Mouse (Mus musculus): ENCODE measurements around the gene Nr3c2. TPM values are rescaled to one million over a fixed set of nuclear protein-coding genes. Genes with fewer than 3 reads are reported as not detected.
A peak's percentile ranks its signal among the peaks of the same experiment; 100 is the strongest.

Gene Nr3c2
- polyA plus RNA-seq, 1 experiment from 2014 or later: 1.3 TPM

DNA sequence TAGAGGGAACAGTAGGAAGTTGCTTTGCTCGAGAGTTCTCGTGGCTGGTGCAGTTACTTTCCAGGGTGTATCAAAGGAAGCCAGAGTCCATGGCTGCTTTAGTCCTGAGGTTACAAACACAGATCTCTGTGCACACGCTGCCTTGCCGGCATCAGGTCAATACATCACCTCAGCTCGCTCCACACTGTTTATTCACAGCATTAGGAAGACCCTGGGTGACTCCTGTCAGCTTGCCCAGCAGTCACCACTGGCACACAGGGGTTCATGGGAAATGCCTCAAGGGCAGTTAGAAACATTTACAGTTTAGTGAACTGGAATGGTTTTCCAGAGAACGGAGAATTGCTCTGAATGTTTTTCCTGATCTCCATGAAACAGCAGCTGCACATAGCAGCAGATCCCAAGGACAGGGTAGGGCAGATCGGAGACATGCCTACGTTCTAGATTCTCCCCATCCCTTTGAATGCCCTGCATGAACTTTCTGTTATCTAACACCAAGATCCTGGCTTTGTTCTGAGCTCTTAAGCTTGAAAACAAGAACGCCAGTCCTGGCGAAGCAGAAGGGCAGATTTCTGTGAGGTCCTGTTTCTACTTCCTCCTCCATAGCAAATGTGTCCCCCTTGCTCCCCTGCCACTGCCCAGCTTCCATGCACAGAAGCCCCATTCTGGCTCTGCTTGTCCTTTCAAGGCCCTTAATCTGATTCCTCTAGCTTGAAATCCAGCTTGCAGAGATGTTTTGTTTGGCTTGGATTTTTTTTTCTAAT lies 221.7 kb downstream of the Nr3c2 start:
- no peak for ATAC-seq (ENCODE audit: low FRiP score)

GRCm38 (mm10) chr8:77121571-77121890 lies 222.3 kb downstream of the Nr3c2 start:
- Histone ChIP-seq H3K9ac (ENCODE audit: low read depth, low read length) (no peak overlapping the region), H3K4me3 (ENCODE audit: low read depth, low read length) (no peak overlapping the region), H3K27me3 (ENCODE audit: control insufficient read depth, insufficient read depth, low read length) (no peaks in the 10 kb centered on the region), H3K36me3 (ENCODE audit: control insufficient read depth, insufficient read depth, low read length) (no peaks in the 10 kb centered on the region), H3K27ac (ENCODE audit: low read depth, low read length) (no peak overlapping the region), H3K4me2 (replicated peaks; ENCODE audit: low read depth, low read length) (no peak overlapping the region), H3K9me3 (ENCODE audit: control insufficient read depth, low read length) (no peaks in the 10 kb centered on the region), H3K4me1 (replicated peaks; ENCODE audit: control insufficient read depth, insufficient read depth, low read length) (no peaks in the 10 kb centered on the region)
- ATAC-seq (ENCODE audit: low FRiP score): no peak
- 48% methylated on average over 1 of the region's 1 CpGs for WGBS
- DNase-seq (ENCODE audit: low spot score): no peak

More for the DNA sequence above, 221.7 kb downstream of the Nr3c2 start:
- Histone ChIP-seq H3K9me3 (ENCODE audit: control insufficient read depth, low read length) (no peaks in the 10 kb centered on the region), H3K9ac (ENCODE audit: low read depth, low read length) (no peak overlapping the region), H3K4me1 (replicated peaks; ENCODE audit: control insufficient read depth, insufficient read depth, low read length) (no peaks in the 10 kb centered on the region), H3K27me3 (ENCODE audit: control insufficient read depth, insufficient read depth, low read length) (no peaks in the 10 kb centered on the region), H3K36me3 (ENCODE audit: control insufficient read depth, insufficient read depth, low read length) (no peaks in the 10 kb centered on the region), H3K27ac (ENCODE audit: low read depth, low read length) (no peak overlapping the region), H3K4me3 (ENCODE audit: low read depth, low read length) (no peak overlapping the region), H3K4me2 (replicated peaks; ENCODE audit: low read depth, low read length) (no peak overlapping the region)
- no peak for DNase-seq (ENCODE audit: low spot score)
- 64% methylated on average over 10 of the region's 10 CpGs for WGBS

DNA sequence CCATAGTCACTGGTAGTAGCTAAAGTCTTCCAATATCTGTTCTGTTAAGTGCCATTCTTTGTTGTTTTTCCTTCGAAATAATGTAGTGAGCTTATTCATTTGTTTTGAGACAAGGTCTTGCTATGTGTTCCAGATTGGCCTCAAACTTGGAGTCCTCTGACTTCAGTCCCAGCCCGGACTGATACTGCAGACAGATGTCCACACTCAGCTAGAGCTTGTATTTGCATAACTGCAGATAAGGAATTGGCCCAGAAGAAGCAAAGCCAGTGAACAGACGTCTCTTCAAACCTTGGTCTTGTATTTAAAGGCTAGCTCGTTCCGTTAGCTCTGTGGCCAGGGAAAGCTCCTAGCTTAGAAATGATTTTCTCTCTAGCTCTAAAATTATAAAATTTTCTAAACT lies 223.1 kb downstream of the Nr3c2 start:
- no peak for ATAC-seq (ENCODE audit: low FRiP score)
- no peak overlapping the region for H3K4me2 ChIP-seq (replicated peaks; ENCODE audit: low read depth, low read length)
- no peak overlapping the region for H3K9ac ChIP-seq (ENCODE audit: low read depth, low read length)
- no peak for DNase-seq (ENCODE audit: low spot score)
- no peak overlapping the region for H3K27ac ChIP-seq (ENCODE audit: low read depth, low read length)
- H3K27me3 ChIP-seq (ENCODE audit: control insufficient read depth, insufficient read depth, low read length): no peaks in the 10 kb centered on the region
- no peaks in the 10 kb centered on the region for H3K36me3 ChIP-seq (ENCODE audit: control insufficient read depth, insufficient read depth, low read length)
- WGBS: 79% methylated on average over 5 of the region's 5 CpGs
- no peaks in the 10 kb centered on the region for H3K9me3 ChIP-seq (ENCODE audit: control insufficient read depth, low read length)
- no peaks in the 10 kb centered on the region for H3K4me1 ChIP-seq (replicated peaks; ENCODE audit: control insufficient read depth, insufficient read depth, low read length)
- H3K4me3 ChIP-seq (ENCODE audit: low read depth, low read length): no peak overlapping the region

- 90% methylated on average over 7 of the region's 7 CpGs for WGBS
- Histone ChIP-seq H3K4me2 (replicated peaks; ENCODE audit: low read depth, low read length) (no peak overlapping the region), H3K9ac (ENCODE audit: low read depth, low read length) (no peak overlapping the region), H3K9me3 (ENCODE audit: control insufficient read depth, low read length) (no peaks in the 10 kb centered on the region), H3K4me3 (ENCODE audit: low read depth, low read length) (no peak overlapping the region), H3K4me1 (replicated peaks; ENCODE audit: control insufficient read depth, insufficient read depth, low read length) (no peaks in the 10 kb centered on the region), H3K27ac (ENCODE audit: low read depth, low read length) (no peak overlapping the region), H3K27me3 (ENCODE audit: control insufficient read depth, insufficient read depth, low read length) (no peaks in the 10 kb centered on the region), H3K36me3 (ENCODE audit: control insufficient read depth, insufficient read depth, low read length) (no peaks in the 10 kb centered on the region)
- no peak for ATAC-seq (ENCODE audit: low FRiP score)
- DNase-seq (ENCODE audit: low spot score): no peak
These were observed 226.5 kb downstream of the Nr3c2 start for GRCm38 (mm10) chr8:77125777-77126176.

DNA sequence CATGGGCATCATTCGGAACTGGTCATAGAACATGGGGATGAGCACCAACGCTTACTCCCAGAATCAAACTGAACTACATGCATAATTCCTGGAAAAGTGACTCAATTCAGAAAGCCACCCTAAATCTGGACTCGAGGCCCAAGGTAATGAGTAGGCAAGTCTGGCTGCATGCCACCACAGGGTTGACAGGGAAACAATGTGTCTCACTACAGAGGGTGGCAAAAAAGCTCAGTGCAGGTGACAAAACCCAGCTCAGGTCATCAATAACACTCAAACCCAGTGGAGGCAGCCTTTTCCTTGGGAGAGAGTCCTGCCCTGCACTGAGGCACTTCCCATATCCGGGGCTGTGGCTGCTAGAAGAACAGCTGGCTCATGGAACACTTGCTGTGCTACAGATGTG lies 228.8 kb downstream of the Nr3c2 start:
- H3K4me1 ChIP-seq (replicated peaks; ENCODE audit: control insufficient read depth, insufficient read depth, low read length): no peaks in the 10 kb centered on the region
- no peak overlapping the region for H3K9ac ChIP-seq (ENCODE audit: low read depth, low read length)
- ATAC-seq (ENCODE audit: low FRiP score) (no peak), DNase-seq (ENCODE audit: low spot score) (no peak)
- no peak overlapping the region for H3K27ac ChIP-seq (ENCODE audit: low read depth, low read length)
- 89% methylated on average over 4 of the region's 4 CpGs for WGBS
- H3K27me3 ChIP-seq (ENCODE audit: control insufficient read depth, insufficient read depth, low read length): no peaks in the 10 kb centered on the region
- no peaks in the 10 kb centered on the region for H3K36me3 ChIP-seq (ENCODE audit: control insufficient read depth, insufficient read depth, low read length)
- H3K4me3 ChIP-seq (ENCODE audit: low read depth, low read length): no peak overlapping the region
- H3K9me3 ChIP-seq (ENCODE audit: control insufficient read depth, low read length): no peaks in the 10 kb centered on the region
- no peak overlapping the region for H3K4me2 ChIP-seq (replicated peaks; ENCODE audit: low read depth, low read length)

DNA sequence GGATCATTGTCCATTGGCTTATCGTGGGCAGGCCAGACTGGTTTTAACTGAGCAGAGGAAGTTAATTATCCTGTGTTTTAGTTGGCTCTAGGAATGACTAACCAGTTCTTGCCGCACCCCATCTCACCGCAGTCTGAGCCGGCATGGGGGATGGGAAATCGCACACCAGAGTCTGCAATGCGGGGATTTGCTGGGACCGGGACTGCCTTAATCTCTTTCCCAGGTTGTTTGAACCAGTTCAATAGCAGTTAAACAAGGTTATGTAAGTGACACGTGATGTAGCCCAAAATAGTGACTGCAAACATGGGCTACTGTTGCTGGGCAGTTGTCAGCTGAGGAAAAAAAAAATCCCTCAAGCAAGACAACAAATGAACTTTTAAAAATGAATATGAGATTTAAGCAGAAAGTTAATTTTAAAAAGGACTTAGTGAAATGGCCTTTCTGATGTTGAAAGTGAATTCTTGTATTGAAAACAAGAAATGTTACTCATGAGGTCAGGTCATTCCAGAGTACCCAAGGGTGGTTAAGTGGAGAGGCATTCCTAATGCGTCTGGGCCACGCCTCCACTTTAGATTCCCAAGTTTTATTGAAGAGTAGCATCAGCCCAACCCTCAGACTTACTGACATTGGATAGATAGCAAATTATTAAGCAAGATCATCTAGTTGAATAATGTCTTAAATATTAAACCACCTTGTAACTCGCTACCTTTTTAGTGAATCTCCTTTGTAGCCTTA lies 233.8 kb downstream of the Nr3c2 start:
- H3K27ac ChIP-seq (ENCODE audit: low read depth, low read length): no peak overlapping the region
- no peak overlapping the region for H3K4me3 ChIP-seq (ENCODE audit: low read depth, low read length)
- H3K27me3 ChIP-seq (ENCODE audit: control insufficient read depth, insufficient read depth, low read length): no peaks in the 10 kb centered on the region
- DNase-seq (ENCODE audit: low spot score) (no peak), ATAC-seq (ENCODE audit: low FRiP score) (no peak)
- H3K4me1 ChIP-seq (replicated peaks; ENCODE audit: control insufficient read depth, insufficient read depth, low read length): no peaks in the 10 kb centered on the region
- no peaks in the 10 kb centered on the region for H3K9me3 ChIP-seq (ENCODE audit: control insufficient read depth, low read length)
- no peak overlapping the region for H3K4me2 ChIP-seq (replicated peaks; ENCODE audit: low read depth, low read length)
- H3K9ac ChIP-seq (ENCODE audit: low read depth, low read length): no peak overlapping the region
- no peaks in the 10 kb centered on the region for H3K36me3 ChIP-seq (ENCODE audit: control insufficient read depth, insufficient read depth, low read length)
- WGBS: 41% methylated on average over 11 of the region's 11 CpGs

DNA sequence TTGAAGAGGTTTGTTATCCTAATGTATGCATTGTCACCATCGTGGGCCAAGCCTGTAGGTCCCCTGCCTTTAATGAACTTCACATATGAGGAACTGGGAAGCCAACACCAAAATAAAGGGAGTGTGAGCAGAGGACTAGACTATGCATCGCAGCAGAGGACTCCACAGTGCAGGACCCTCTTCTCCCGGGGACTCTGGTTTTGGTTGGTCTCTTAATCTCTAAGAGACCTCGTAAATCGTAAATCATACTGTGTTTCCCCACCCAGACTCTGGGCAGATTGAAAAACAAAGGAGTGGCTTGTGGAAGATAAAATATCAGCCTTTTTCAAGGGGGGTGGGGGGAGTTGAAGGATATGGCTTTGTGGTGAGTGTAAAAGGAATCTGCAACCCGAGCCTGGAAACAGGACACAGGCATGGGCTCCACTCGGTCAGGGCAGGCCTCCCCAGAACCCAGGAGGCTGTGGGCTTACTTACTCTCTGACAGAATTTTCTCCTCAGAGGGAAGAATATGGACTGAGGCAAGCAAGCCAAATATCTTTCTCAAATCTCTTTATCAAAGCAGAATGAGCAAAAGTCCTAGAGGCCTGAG lies 234.6 kb downstream of the Nr3c2 start:
- Histone ChIP-seq H3K27me3 (ENCODE audit: control insufficient read depth, insufficient read depth, low read length) (no peaks in the 10 kb centered on the region), H3K4me2 (replicated peaks; ENCODE audit: low read depth, low read length) (no peak overlapping the region), H3K9me3 (ENCODE audit: control insufficient read depth, low read length) (no peaks in the 10 kb centered on the region), H3K27ac (ENCODE audit: low read depth, low read length) (no peak overlapping the region), H3K36me3 (ENCODE audit: control insufficient read depth, insufficient read depth, low read length) (no peaks in the 10 kb centered on the region), H3K4me1 (replicated peaks; ENCODE audit: control insufficient read depth, insufficient read depth, low read length) (no peaks in the 10 kb centered on the region), H3K9ac (ENCODE audit: low read depth, low read length) (no peak overlapping the region), H3K4me3 (ENCODE audit: low read depth, low read length) (no peak overlapping the region)
- no peak for DNase-seq (ENCODE audit: low spot score)
- no peak for ATAC-seq (ENCODE audit: low FRiP score)
- 67% methylated on average over 7 of the region's 7 CpGs for WGBS

DNA sequence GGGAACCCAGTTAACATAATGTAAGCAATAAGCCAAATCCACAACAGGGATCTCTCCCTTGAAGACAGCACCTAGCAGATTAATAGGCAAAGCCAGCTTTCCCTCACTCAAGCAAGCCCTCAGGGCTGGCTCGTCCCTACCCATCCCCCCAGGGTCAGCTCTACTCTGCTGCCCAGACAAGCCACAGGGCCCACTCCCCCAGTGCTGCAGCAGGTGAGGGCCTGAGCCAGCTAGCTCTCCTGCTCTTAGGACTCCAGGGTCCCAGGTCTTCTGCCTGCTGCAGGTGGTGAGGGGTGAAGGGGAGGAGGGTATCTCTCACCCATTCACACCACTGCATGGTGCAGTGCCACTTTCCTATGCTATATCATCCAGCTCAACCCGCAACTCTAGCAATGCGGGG lies 246.0 kb downstream of the Nr3c2 start:
- ATAC-seq (ENCODE audit: low FRiP score) (peak; percentile 43; the same call in 1 of the 2 replicates), DNase-seq (ENCODE audit: low spot score) (no peak)
- WGBS: 87% methylated on average over 3 of the region's 3 CpGs
- H3K4me2 ChIP-seq (replicated peaks; ENCODE audit: low read depth, low read length): no peak overlapping the region
- H3K36me3 ChIP-seq (ENCODE audit: control insufficient read depth, insufficient read depth, low read length): no peaks in the 10 kb centered on the region
- H3K9ac ChIP-seq (ENCODE audit: low read depth, low read length): no peak overlapping the region
- H3K27me3 ChIP-seq (ENCODE audit: control insufficient read depth, insufficient read depth, low read length): no peaks in the 10 kb centered on the region
- no peak overlapping the region for H3K4me3 ChIP-seq (ENCODE audit: low read depth, low read length)
- no peaks in the 10 kb centered on the region for H3K9me3 ChIP-seq (ENCODE audit: control insufficient read depth, low read length)
- no peak overlapping the region for H3K27ac ChIP-seq (ENCODE audit: low read depth, low read length)
- H3K4me1 ChIP-seq (replicated peaks; ENCODE audit: control insufficient read depth, insufficient read depth, low read length): no peaks in the 10 kb centered on the region

DNA sequence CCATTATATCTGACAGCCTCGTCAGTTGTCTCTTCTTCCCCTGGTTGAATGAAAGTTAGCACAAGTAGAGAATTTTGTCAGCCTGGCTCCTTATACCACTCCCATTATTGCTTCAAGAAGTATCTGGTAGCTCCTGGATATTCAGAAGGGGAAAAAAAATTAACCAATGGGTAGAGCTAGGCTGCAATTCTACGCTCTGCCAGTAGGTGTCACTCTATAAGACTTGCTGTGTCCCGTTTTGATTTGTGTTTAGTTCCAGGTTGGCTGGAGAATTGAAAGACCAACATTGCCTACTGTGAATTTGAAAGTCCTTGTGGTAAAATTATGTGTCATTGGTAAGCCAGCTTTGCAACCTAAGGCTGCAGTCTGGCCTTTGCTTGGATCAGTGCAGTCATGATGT lies 255.3 kb downstream of the Nr3c2 start:
- Histone ChIP-seq H3K27ac (ENCODE audit: low read depth, low read length) (no peak overlapping the region), H3K36me3 (ENCODE audit: control insufficient read depth, insufficient read depth, low read length) (no peaks in the 10 kb centered on the region), H3K9me3 (ENCODE audit: control insufficient read depth, low read length) (no peaks in the 10 kb centered on the region), H3K4me3 (ENCODE audit: low read depth, low read length) (no peak overlapping the region), H3K4me2 (replicated peaks; ENCODE audit: low read depth, low read length) (no peak overlapping the region), H3K4me1 (replicated peaks; ENCODE audit: control insufficient read depth, insufficient read depth, low read length) (no peaks in the 10 kb centered on the region), H3K27me3 (ENCODE audit: control insufficient read depth, insufficient read depth, low read length) (no peaks in the 10 kb centered on the region), H3K9ac (ENCODE audit: low read depth, low read length) (no peak overlapping the region)
- ATAC-seq (ENCODE audit: low FRiP score) (no peak), DNase-seq (ENCODE audit: low spot score) (peak; percentile 34)
- 46% methylated on average over 3 of the region's 3 CpGs for WGBS

Data from hindbrain, embryonic 11.5 days (tissue).